Mouse (Mus musculus) adrenal gland, adult (tissue): Measurements from ENCODE around the gene Morc1.

Experiments
- DNase-seq, 2 experiments: peaks; one replicate each; pipeline ENCODE4 v3.0.0; 2022 to 2023; ENCODE audit warnings: low spot score in 1 of 2; ENCODE audit not compliant: inconsistent age in 2 of 2

Gene Morc1

GRCm38 (mm10) chr16:48626186-48626585 is 195.1 kb downstream of the Morc1 start:
- DNase-seq, result no peak

DNA sequence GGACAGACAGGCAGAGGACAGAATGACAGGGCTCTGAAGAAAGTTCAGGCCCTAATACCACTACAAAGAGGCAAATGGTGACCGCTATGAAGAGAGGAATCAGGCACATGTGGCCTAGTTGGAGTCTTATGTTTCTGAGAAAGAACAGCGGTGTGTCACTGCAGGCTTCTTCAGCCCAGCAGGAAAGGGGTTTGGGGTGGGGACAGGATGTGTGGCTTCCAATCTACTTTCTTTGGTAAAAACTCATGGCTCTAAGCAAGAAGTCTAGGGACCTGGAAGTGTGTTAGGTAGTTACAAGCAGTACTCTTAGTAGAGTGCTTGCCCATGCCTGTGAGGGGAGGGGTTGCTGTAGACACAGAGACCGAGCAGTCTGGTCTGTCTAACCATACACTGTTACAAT is 196.3 kb downstream of the Morc1 start:
- no peak for DNase-seq

DNA sequence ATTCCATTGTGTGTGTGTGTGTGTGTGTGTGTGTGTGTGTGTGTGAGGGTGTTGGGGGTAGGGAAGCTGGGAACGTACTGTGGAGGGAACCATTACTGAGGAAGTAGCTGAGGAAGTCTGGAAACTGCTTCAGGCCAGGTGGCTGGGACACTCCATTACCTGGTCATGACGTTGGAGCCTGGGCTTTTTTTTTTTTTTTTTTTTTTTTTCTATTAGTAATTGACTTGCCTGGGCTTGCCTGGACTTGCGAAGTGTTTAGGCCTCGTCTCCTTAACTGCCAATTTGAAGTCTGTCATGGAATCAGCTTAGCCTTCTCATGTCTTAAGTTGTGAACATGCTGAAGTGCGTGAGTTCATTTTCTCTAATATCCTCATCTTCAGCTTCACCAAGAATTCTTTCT is 198.7 kb downstream of the Morc1 start:
- no peak for DNase-seq

DNA sequence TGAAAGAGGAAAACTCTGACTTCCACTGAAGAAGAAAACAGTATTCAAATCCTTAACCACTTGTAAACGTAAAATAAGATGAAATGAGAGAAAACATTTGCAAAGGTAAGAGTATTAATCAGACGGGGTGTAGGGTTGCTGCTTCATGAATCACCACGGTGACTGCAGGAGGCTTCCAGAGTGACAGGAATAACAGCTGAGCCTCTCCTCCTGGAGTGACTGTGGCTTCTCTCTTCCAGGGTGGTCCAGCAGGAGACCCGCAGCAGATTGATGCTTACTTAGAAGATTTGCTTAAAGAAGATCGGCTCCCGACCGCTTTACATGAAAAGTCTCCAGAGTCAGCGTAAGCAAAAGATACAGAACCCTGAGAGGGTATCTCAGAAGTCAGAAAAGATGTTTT is 199.4 kb downstream of the Morc1 start:
- DNase-seq, result no peak

GRCm38 (mm10) chr16:48632351-48632750 is 201.3 kb downstream of the Morc1 start:
- DNase-seq, result no peak

DNA sequence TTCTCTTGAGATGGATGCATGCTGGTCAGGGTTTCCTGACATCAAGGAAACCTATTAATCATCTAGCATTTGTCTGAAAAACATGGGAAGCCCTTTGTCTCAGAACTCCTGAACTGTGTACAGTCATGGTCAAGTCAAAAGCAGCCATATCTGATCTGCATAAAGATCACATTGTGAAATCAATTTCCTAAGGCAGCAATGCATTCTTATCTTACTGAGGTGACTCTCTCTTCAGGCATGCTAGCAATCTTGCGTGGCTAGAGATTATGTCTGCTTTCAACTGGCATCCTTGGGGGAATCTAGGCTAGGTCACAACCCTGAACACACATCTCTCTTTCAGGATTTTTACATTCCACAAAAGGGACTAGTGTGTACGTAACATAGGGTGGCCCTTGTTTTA is 215.2 kb downstream of the Morc1 start:
- DNase-seq, result no peak

DNA sequence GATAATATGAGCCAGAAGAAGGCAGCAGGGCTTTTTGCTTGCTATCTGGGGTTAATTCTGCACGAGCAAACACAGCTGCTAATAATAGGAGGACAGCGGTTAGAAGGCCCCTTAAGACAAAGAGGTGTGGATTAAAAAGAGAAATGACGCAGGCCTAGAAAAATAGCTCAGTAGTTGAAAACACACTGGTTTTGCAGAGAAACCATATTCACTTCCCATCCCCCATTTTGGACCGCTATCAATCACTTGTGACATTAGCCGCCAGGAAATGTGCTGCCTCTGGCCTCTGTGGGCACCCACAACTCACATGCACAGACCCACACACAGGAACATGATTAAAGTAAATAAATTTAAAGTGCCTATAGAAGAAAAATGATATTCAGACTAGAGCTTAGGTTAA is 240.7 kb downstream of the Morc1 start:
- DNase-seq, result no peak

- DNase-seq, result no peak
These were observed 241.6 kb downstream of the Morc1 start for GRCm38 (mm10) chr16:48672664-48673063.

- DNase-seq, result peak; percentile 68 to 88
These were observed 244.6 kb downstream of the Morc1 start for GRCm38 (mm10) chr16:48675607-48676006.

- no peak for DNase-seq
These were observed 245.2 kb downstream of the Morc1 start for GRCm38 (mm10) chr16:48676205-48676604.

DNA sequence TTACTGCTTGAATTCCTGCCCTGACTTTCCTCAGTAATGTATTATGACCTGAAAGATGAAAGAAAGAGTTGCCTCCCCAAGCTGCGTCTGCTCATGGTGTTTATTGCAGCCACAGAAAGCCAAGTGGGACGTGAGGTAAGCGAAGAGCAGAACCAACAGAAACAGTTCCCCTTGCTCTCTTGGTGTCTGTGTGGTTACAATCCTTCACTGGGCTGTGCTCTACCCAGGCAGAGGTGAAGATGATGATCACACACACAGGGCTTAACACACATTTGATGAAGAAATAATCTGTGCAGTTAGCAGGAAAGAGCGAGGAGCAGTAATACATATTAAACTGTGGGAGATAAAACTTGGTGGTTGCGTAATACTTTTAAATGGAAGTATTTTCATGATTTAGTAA is 246.3 kb downstream of the Morc1 start:
- no peak for DNase-seq

- no peak for DNase-seq
These were observed 247.0 kb downstream of the Morc1 start for GRCm38 (mm10) chr16:48678029-48678428.
